Comparison of ENCODE assay signal across 40 mouse cellular contexts in genomic region chr1:161970874-161971273, GRCm38 (mm10). TPM values are rescaled to one million over a fixed set of nuclear protein-coding genes. Genes with fewer than 3 reads are reported as not detected.
"Had no signal": no experiment of that assay in that cellular context is flagged by ENCODE, and none has a peak within 500 bp of the region (broad histone marks: within the 10 kb centered on the region; RNA-seq: fewer than 3 reads in every experiment).

No protein-coding gene starts in this region.

- H3K27me3 ChIP-seq: forebrain, embryonic 15.5 days; heart, embryonic 12.5 days; heart, embryonic 15.5 days; hindbrain, embryonic 13.5 days; hindbrain, embryonic 15.5 days; kidney, embryonic 15.5 days; limb, embryonic 15.5 days had no signal

- H3K9me3 ChIP-seq: forebrain, embryonic 15.5 days; heart, embryonic 10.5 days; heart, embryonic 12.5 days; heart, embryonic 15.5 days; hindbrain, embryonic 13.5 days; hindbrain, embryonic 15.5 days; kidney, embryonic 15.5 days; limb, embryonic 15.5 days had no signal

- DNase-seq: forebrain, postnatal 0 days; gastrocnemius, postnatal 14 days; gastrocnemius, postnatal 36 days; heart, adult 18-20 months; kidney, adult 11 months; kidney, adult 2 months; kidney, adult 9 months; kidney, postnatal 14 days; kidney, postnatal 36 days; layer of hippocampus, adult 9-11 months; layer of hippocampus, postnatal 36 days; left cerebral cortex, postnatal 4 days had no signal

- H3K4me2 ChIP-seq: limb, embryonic 15.5 days had no signal

- H3K4me3 ChIP-seq: heart, embryonic 10.5 days; heart, embryonic 12.5 days; heart, embryonic 15.5 days; kidney, embryonic 15.5 days had no signal

- H3K36me3 ChIP-seq: forebrain, embryonic 15.5 days; hindbrain, embryonic 15.5 days had no signal

- H3K9ac ChIP-seq: forebrain, embryonic 15.5 days; forebrain, postnatal 0 days; heart, embryonic 12.5 days; heart, embryonic 15.5 days; hindbrain, embryonic 15.5 days; kidney, embryonic 15.5 days; limb, embryonic 15.5 days had no signal

- H3K27ac ChIP-seq: forebrain, embryonic 15.5 days; heart, embryonic 10.5 days; heart, embryonic 15.5 days; hindbrain, embryonic 13.5 days; hindbrain, embryonic 15.5 days; hindbrain, postnatal 0 days; kidney, embryonic 15.5 days; kidney, postnatal 0 days; limb, embryonic 15.5 days had no signal

- ATAC-seq: forebrain, embryonic 15.5 days; forebrain, postnatal 0 days; hindbrain, postnatal 0 days; intestine, embryonic 16.5 days had no signal

RNA-seq across cellular contexts. Expression of gene 4930558K02Rik, which starts 8.6 kb away (rescaled TPM):
- total RNA-seq: forebrain, postnatal 0 days; gastrocnemius, adult 18-20 months; gastrocnemius, adult 8-10 months; gastrocnemius, postnatal 14 days; gastrocnemius, postnatal 36 days; heart, adult 18-20 months; heart, adult 8-10 months; heart, postnatal 25 days; hematopoietic stem cell, adult 5-6 weeks; hindbrain, postnatal 0 days; layer of hippocampus, adult 18-20 months; layer of hippocampus, adult 8-10 months; layer of hippocampus, postnatal 14 days; layer of hippocampus, postnatal 36 days; left cerebral cortex, adult 18-20 months; left cerebral cortex, postnatal 10 days; left cerebral cortex, postnatal 25 days; left cerebral cortex, postnatal 4 days; liver, adult 2 months had no signal
- polyA plus RNA-seq: gonadal fat pad, adult 2 months; heart, embryonic 10.5 days; heart, embryonic 12.5 days; heart, embryonic 15.5 days; heart, postnatal 0 days; hindbrain, embryonic 11.5 days; hindbrain, embryonic 13.5 days; intestine, embryonic 14.5 days; intestine, embryonic 16.5 days; kidney, adult 2 months; kidney, embryonic 15.5 days; kidney, postnatal 0 days; large intestine, adult 2 months; limb, embryonic 15.5 days; liver, adult 2 months had no signal
